Mouse (Mus musculus) myocyte (in vitro differentiated cells): ENCODE measurements around the gene P2rx5.

Source experiments
- CEBPB ChIP-seq: IDR thresholded peaks from 2 replicates; pipeline ENCODE4 v1.6.1; 2011; ENCODE audit warnings: mild to moderate bottlenecking, moderate library complexity; ENCODE audit not compliant: poor library complexity, insufficient read depth, severe bottlenecking
- E2F4 ChIP-seq: IDR thresholded peaks from one replicate; pipeline ENCODE4 v1.6.1; 2011; ENCODE audit warnings: mild to moderate bottlenecking, control low read depth, moderate library complexity; ENCODE audit not compliant: insufficient read depth
- MYOD1 ChIP-seq, 3 experiments: IDR thresholded peaks; one replicate each; pipeline ENCODE4 v1.6.1; 2011; ENCODE audit warnings: control low read depth in 2 of 3, low read depth in 2 of 3, mild to moderate bottlenecking in 2 of 3, moderate library complexity in 1 of 3; ENCODE audit not compliant: insufficient read length in 2 of 3, control insufficient read depth in 1 of 3
- POLR2A ChIP-seq: IDR thresholded peaks from one replicate; pipeline ENCODE4 v1.6.1; 2011; ENCODE audit warnings: low read depth, mild to moderate bottlenecking, control low read depth, moderate library complexity; ENCODE audit not compliant: insufficient read length
- TCF12 ChIP-seq: IDR thresholded peaks from one replicate; pipeline ENCODE4 v1.6.1; 2011; ENCODE audit warnings: mild to moderate bottlenecking, control low read depth; ENCODE audit not compliant: poor library complexity, insufficient read depth, severe bottlenecking

GRCm38 (mm10) chr11:73194444-73194843, 34.2 kb downstream of the P2rx5 start:
- no peak for TF ChIP-seq MYOD1 (IDR thresholded peaks at IDR 0.05; ENCODE audit: control insufficient read depth in 1 of 3, insufficient read length in 2 of 3, low read depth in 2 of 3)
- TF ChIP-seq POLR2A, result no peak
- no peak for TF ChIP-seq E2F4
- TF ChIP-seq CEBPB, result no peak
- no peak for TF ChIP-seq TCF12
